ENCODE assay signal across 11 mouse cellular contexts in the genomic region with DNA sequence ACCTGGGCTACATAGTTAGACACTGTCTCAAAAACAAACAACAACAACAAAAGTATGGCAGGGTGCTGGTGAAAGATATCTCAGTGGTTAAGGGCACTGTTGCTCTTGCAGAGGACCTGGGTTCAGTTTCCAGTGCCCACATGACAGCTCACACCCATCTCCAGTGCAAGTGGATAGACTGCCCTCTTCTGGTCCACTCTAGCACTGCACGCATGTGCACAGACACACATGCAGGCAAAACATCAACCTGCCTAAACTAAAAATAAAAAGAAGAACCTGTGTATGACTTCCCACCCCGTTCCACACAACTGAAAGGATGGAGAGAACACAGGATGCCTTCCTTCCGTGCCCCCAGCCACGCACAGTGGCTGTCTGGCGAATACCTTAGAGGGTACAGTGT.
DNase-seq lines count a peak whose midpoint lies in the region; ATAC-seq and TF ChIP-seq lines count a peak whose summit lies in the region.
"Had no signal": no experiment of that assay in that cellular context is flagged by ENCODE, and none has a peak within 500 bp of the region (broad histone marks: within the 10 kb centered on the region; RNA-seq: fewer than 3 reads in every experiment).

No protein-coding gene starts in this region.

- TF ChIP-seq CTCF in hindbrain, postnatal 0 days (IDR thresholded peaks at IDR 0.05; ENCODE audit: low read depth), result peak; percentile 46
- TF ChIP-seq CTCF in testis, adult 2 months (IDR thresholded peaks at IDR 0.05; ENCODE audit: control insufficient read depth, insufficient read depth, insufficient replicate concordance, low read depth, low read length), result peak; percentile 68; the same call in 1 of the 2 replicates
- TF ChIP-seq CTCF in brain, embryonic 14.5 days (IDR thresholded peaks at IDR 0.05; ENCODE audit: borderline replicate concordance, extremely low read depth, insufficient read depth, insufficient read length), result peak; percentile 31; the same call in 1 of the 2 replicates

- WGBS in hindbrain, postnatal 0 days, result 93% methylated on average over 5 of the region's 5 CpGs
- WGBS in hindbrain, embryonic 14.5 days, result 95% methylated on average over 5 of the region's 5 CpGs

- H3K27ac ChIP-seq in hindbrain, postnatal 0 days, result no peak overlapping the region
- no peak overlapping the region for H3K27ac ChIP-seq in hindbrain, embryonic 14.5 days
- no peak overlapping the region for H3K27ac ChIP-seq in testis, adult 2 months (ENCODE audit: control insufficient read depth, insufficient read depth, low read depth, low read length)
- H3K27ac ChIP-seq: stomach, embryonic 15.5 days had no signal

- H3K9me3 ChIP-seq in hindbrain, postnatal 0 days (ENCODE audit: low read length), result no peaks in the 10 kb centered on the region
- no peaks in the 10 kb centered on the region for H3K9me3 ChIP-seq in hindbrain, embryonic 14.5 days (ENCODE audit: control insufficient read depth, low read length)
- H3K9me3 ChIP-seq: stomach, embryonic 15.5 days had no signal

- DNase-seq in hindbrain, postnatal 0 days (ENCODE audit: low spot score), result no peak
- DNase-seq in hindbrain, embryonic 14.5 days (ENCODE audit: low spot score), result no peak
- no peak for DNase-seq in testis, postnatal 10 days (ENCODE audit: low spot score)
- no peak for DNase-seq in brain, embryonic 14.5 days (ENCODE audit: low read depth)
- no peak for DNase-seq in cerebellum, postnatal 4 days (ENCODE audit: low spot score in 2 of 2)
- no peak for DNase-seq in gastrocnemius, postnatal 25 days
- no peak for DNase-seq in frontal cortex, postnatal 10 days (ENCODE audit: low spot score in 2 of 2)
- DNase-seq: cerebellum, adult 18-20 months had no signal

- H3K4me1 ChIP-seq in hindbrain, postnatal 0 days (ENCODE audit: insufficient read depth, low read length), result 0 out of 2 replicates have a peak, but pooled peaks cover 6% of the 10 kb centered on the region
- no peaks in the 10 kb centered on the region for H3K4me1 ChIP-seq in hindbrain, embryonic 14.5 days (replicated peaks; ENCODE audit: control insufficient read depth, insufficient read depth, low read length)
- no peaks in the 10 kb centered on the region for H3K4me1 ChIP-seq in testis, adult 2 months (ENCODE audit: control insufficient read depth, insufficient read depth, low read length)

- no peak overlapping the region for H3K4me3 ChIP-seq in hindbrain, postnatal 0 days (ENCODE audit: low read length)
- H3K4me3 ChIP-seq in hindbrain, embryonic 14.5 days (replicated peaks; ENCODE audit: low read length), result no peak overlapping the region
- H3K4me3 ChIP-seq in testis, adult 2 months (ENCODE audit: control insufficient read depth, low read depth, low read length), result no peak overlapping the region
- H3K4me3 ChIP-seq: myocyte; stomach, embryonic 15.5 days had no signal

- H3K4me2 ChIP-seq in hindbrain, postnatal 0 days (ENCODE audit: low read depth, low read length), result no peak overlapping the region
- H3K4me2 ChIP-seq in hindbrain, embryonic 14.5 days (replicated peaks), result no peak overlapping the region
- H3K4me2 ChIP-seq: stomach, embryonic 15.5 days had no signal

- no peak overlapping the region for H3K9ac ChIP-seq in hindbrain, postnatal 0 days (replicated peaks; ENCODE audit: low read length)
- H3K9ac ChIP-seq in hindbrain, embryonic 14.5 days, result no peak overlapping the region
- H3K9ac ChIP-seq: stomach, embryonic 15.5 days had no signal

- no peaks in the 10 kb centered on the region for H3K36me3 ChIP-seq in hindbrain, postnatal 0 days (ENCODE audit: insufficient read depth, low read length)
- no peaks in the 10 kb centered on the region for H3K36me3 ChIP-seq in hindbrain, embryonic 14.5 days (replicated peaks; ENCODE audit: control insufficient read depth, insufficient read depth)
- H3K36me3 ChIP-seq in testis, adult 2 months (ENCODE audit: control insufficient read depth, insufficient read depth, low read length), result no peaks in the 10 kb centered on the region
- H3K36me3 ChIP-seq: stomach, embryonic 15.5 days had no signal

- no peak for TF ChIP-seq POLR2A in testis, adult 2 months (IDR thresholded peaks at IDR 0.05; ENCODE audit: control insufficient read depth, low read depth, low read length)
- no peak for TF ChIP-seq POLR2A in brain, embryonic 14.5 days (IDR thresholded peaks at IDR 0.05; ENCODE audit: borderline replicate concordance, extremely low read depth, insufficient read depth, insufficient read length, poor library complexity, severe bottlenecking)

- no peaks in the 10 kb centered on the region for H3K27me3 ChIP-seq in hindbrain, postnatal 0 days (ENCODE audit: insufficient read depth, low read length)
- H3K27me3 ChIP-seq in hindbrain, embryonic 14.5 days (ENCODE audit: control insufficient read depth, insufficient read depth, low read length), result no peaks in the 10 kb centered on the region
- H3K27me3 ChIP-seq in testis, adult 2 months (ENCODE audit: control insufficient read depth, insufficient read depth, low read length), result no peaks in the 10 kb centered on the region
- H3K27me3 ChIP-seq: stomach, embryonic 15.5 days had no signal

- ATAC-seq in hindbrain, postnatal 0 days, result no peak
- ATAC-seq in hindbrain, embryonic 14.5 days (ENCODE audit: low FRiP score), result no peak
